Mouse (Mus musculus) heart, embryonic 11.5 days (tissue): Measurements from ENCODE around the gene Pou3f3. TPM values are rescaled to one million over a fixed set of nuclear protein-coding genes. Genes with fewer than 3 reads are reported as not detected.

Experiments used
- ATAC-seq: fragments of 200-750 bp; cut with Nextera tagmentation; replicated peaks from 2 replicates; pipeline ENCODE4 v1.8.0; 2017; ENCODE audit warnings: moderate library complexity; ENCODE audit not compliant: insufficient number of reproducible peaks, low FRiP score, low TSS enrichment
- H3K27ac ChIP-seq: fragments of 300-500 bp; sonication (generic); 2 replicates; pipeline ENCODE4 v1.5.1; 2014; ENCODE audit warnings: mild to moderate bottlenecking, low read depth, low read length
- H3K27me3 ChIP-seq: fragments of 300-500 bp; sonication (generic); 2 replicates; pipeline ENCODE4 v1.6.1; 2014; ENCODE audit warnings: mild to moderate bottlenecking, low read length, mixed read lengths; ENCODE audit not compliant: control insufficient read depth, insufficient read depth
- H3K36me3 ChIP-seq: fragments of 300-500 bp; sonication (generic); 2 replicates; pipeline ENCODE4 v1.6.1; 2014; ENCODE audit warnings: mild to moderate bottlenecking, low read length, moderate library complexity, mixed read lengths; ENCODE audit not compliant: control insufficient read depth, insufficient read depth
- H3K4me1 ChIP-seq: fragments of 300-500 bp; sonication (generic); 2 replicates; pipeline ENCODE4 v1.6.1; 2014; ENCODE audit warnings: low read length; ENCODE audit not compliant: control insufficient read depth, insufficient read depth
- H3K4me2 ChIP-seq: fragments of 300-500 bp; sonication (generic); 2 replicates; pipeline ENCODE4 v1.6.1; 2014; ENCODE audit warnings: mild to moderate bottlenecking, moderate library complexity
- H3K4me3 ChIP-seq: fragments of 300-500 bp; sonication (generic); 2 replicates; pipeline ENCODE4 v1.5.1; 2014; ENCODE audit warnings: low read depth, low read length
- H3K9ac ChIP-seq: fragments of 300-500 bp; sonication (generic); 2 replicates; pipeline ENCODE4 v1.6.1; 2014; ENCODE audit warnings: mild to moderate bottlenecking, low read depth, low read length, moderate library complexity
- H3K9me3 ChIP-seq: fragments of 300-500 bp; sonication (generic); replicated peaks from 2 replicates; pipeline ENCODE4 v1.6.1; 2016; ENCODE audit warnings: low read length; ENCODE audit not compliant: control insufficient read depth
- WGBS: fragments of 180-500 bp; shearing (Covaris S2); extraction: QIAGEN DNeasy Blood & Tissue Kit; methylation state at CpG from one replicate; pipeline ENCODE4 v1.1.7; 2014; ENCODE audit not compliant: insufficient replicate concordance; 5-methylcytosine and 5-hydroxymethylcytosine counted together
- polyA plus RNA-seq: library from polyadenylated mRNA; unstranded; fragments of >200 nt; fragmentation: Nextera tagmentation; extraction: Ambion mirVana; gene quantifications from 2 replicates; pipeline ENCODE4 v1.2.1, GENCODE M21; 2014

Pou3f3 gene
- polyA plus RNA-seq, 1 experiment from 2014 or later: 0.19 TPM

GRCm38 (mm10) chr1:42685321-42685960 lies 10.1 kb upstream of the Pou3f3 start:
- 5% methylated on average over 11 of the region's 11 CpGs for WGBS
- Histone ChIP-seq H3K4me2 (no peak overlapping the region), H3K36me3 (no peaks in the 10 kb centered on the region), H3K27me3 (peaks cover 78% of the 10 kb centered on the region), H3K4me3 (no peak overlapping the region), H3K9me3 (no peaks in the 10 kb centered on the region), H3K9ac (no peak overlapping the region), H3K27ac (no peak overlapping the region), H3K4me1 (peaks cover 8% of the 10 kb centered on the region; the same call in 1 of the 2 replicates)
- no peak for ATAC-seq

DNA sequence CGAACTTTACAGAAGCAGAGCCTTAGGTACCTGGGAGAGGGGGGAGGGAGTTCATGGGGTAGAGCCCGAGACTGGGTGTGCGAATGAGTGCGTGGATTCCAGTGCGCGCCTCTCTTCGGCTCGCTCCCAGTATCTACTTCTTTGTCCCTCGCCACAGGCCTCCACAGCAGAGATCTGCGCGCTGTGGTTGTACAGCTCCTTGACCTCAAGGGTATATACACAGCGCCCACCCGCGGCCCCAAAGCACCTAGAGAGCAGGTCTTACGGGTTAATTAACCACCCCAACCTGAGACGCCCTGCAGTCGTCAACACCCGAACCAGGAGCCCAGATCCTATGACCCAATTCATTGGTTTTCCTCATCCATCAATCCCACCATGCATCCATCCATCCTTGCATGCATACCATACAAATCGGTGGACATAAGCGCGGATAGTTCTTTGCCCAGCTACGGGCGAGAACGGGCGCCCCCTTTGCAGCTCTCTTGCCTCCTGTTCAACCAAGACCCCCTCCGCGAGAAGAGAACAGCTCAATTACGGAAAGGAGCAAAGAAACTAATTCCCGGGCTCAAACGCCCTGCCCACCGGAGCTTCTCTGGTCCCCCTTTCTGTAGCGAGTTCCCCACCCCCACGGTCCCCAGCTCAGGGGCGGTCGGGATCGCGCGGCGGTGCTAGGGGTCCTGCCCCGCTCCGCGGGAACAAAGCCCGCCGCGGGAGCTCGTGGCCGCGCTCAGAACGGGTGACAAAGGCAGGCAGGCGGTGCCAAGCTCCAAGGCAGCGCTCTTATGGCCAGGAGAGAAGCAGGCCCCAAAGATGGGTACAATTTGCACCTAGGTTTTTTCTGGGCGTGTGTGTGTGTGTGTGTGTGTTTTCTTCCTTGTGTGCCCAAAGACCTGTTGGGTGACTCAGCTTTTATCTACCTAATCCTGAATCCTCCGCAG lies 9.1 kb upstream of the Pou3f3 start:
- under 1% methylated on average over 52 of the region's 53 CpGs for WGBS

DNA sequence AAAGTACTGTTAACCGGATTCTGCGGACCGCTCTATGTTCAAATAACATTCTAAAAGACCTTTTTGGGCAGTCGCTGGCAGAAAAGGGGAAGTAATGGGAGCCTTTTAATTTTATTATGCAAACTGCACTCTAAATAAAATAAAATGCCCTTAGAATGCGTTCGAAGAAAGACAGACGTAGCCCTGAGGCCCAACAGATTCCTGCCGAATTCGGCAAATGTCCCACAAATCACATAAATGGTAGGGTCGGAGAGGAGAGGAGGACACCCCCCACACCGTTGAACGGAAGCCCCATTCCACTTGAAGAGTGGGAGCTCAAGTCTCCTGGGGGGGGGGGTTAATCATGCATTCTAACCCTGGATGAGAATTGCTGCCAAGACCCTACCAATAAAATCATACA lies 8.3 kb upstream of the Pou3f3 start:
- H3K4me3 ChIP-seq: no peak overlapping the region
- H3K36me3 ChIP-seq: no peaks in the 10 kb centered on the region
- no peak for ATAC-seq
- peaks cover 93% of the 10 kb centered on the region for H3K27me3 ChIP-seq
- H3K9me3 ChIP-seq: no peaks in the 10 kb centered on the region
- H3K27ac ChIP-seq: no peak overlapping the region
- no peak overlapping the region for H3K9ac ChIP-seq
- WGBS: 2% methylated on average over 12 of the region's 12 CpGs
- peaks cover 8% of the 10 kb centered on the region; the same call in 1 of the 2 replicates for H3K4me1 ChIP-seq
- no peak overlapping the region for H3K4me2 ChIP-seq

More for the DNA sequence above, 9.1 kb upstream of the Pou3f3 start:
- peak overlapping the region; percentile 73 for H3K4me2 ChIP-seq
- peaks cover 85% of the 10 kb centered on the region for H3K27me3 ChIP-seq
- no peaks in the 10 kb centered on the region for H3K9me3 ChIP-seq
- H3K27ac ChIP-seq: no peak overlapping the region
- no peak overlapping the region for H3K9ac ChIP-seq
- H3K36me3 ChIP-seq: no peaks in the 10 kb centered on the region
- H3K4me1 ChIP-seq: peaks cover 8% of the 10 kb centered on the region; the same call in 1 of the 2 replicates
- ATAC-seq: no peak
- peak overlapping the region; percentile 44 for H3K4me3 ChIP-seq

GRCm38 (mm10) chr1:42687756-42688540 lies 7.6 kb upstream of the Pou3f3 start:
- no peak overlapping the region for H3K4me3 ChIP-seq
- peaks cover 8% of the 10 kb centered on the region; the same call in 1 of the 2 replicates for H3K4me1 ChIP-seq
- peaks cover 97% of the 10 kb centered on the region for H3K27me3 ChIP-seq
- no peak overlapping the region for H3K4me2 ChIP-seq
- H3K27ac ChIP-seq: no peak overlapping the region
- WGBS: 4% methylated on average over 7 of the region's 7 CpGs
- H3K9ac ChIP-seq: no peak overlapping the region
- ATAC-seq: no peak
- H3K36me3 ChIP-seq: no peaks in the 10 kb centered on the region
- H3K9me3 ChIP-seq: no peaks in the 10 kb centered on the region

DNA sequence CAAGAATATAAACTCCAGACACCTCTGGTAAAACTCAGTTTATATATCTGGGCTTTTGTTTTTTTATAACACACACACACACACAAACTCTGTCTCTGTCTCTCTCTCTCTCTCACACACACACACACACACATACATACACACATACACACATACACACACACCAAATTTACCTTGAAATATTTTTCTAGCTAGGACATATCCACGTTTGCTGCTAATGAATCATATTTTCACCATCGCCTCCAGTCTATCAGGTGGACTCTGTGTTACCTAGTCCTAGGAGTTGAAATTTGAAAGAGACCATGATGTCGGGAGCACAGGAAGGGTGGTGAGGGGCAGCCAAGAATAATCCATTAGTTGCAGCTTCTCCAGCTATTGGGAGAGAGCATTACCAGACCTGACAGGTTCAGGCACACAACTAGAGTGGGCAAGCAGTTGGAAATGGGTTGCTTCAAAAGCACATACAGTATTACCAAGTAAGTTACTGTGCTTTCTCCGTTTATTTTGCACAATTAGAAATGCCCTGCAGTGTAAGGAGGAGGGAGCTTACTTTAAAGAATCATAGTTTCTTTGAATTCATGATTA lies 6.9 kb upstream of the Pou3f3 start:
- no peak overlapping the region for H3K4me2 ChIP-seq
- no peak overlapping the region for H3K4me3 ChIP-seq
- peaks cover 8% of the 10 kb centered on the region; the same call in 1 of the 2 replicates for H3K4me1 ChIP-seq
- H3K27ac ChIP-seq: no peak overlapping the region
- no peaks in the 10 kb centered on the region for H3K9me3 ChIP-seq
- no peaks in the 10 kb centered on the region for H3K36me3 ChIP-seq
- H3K9ac ChIP-seq: no peak overlapping the region
- no peak for ATAC-seq
- 11% methylated on average over 4 of the region's 4 CpGs for WGBS
- H3K27me3 ChIP-seq: peaks cover 96% of the 10 kb centered on the region

DNA sequence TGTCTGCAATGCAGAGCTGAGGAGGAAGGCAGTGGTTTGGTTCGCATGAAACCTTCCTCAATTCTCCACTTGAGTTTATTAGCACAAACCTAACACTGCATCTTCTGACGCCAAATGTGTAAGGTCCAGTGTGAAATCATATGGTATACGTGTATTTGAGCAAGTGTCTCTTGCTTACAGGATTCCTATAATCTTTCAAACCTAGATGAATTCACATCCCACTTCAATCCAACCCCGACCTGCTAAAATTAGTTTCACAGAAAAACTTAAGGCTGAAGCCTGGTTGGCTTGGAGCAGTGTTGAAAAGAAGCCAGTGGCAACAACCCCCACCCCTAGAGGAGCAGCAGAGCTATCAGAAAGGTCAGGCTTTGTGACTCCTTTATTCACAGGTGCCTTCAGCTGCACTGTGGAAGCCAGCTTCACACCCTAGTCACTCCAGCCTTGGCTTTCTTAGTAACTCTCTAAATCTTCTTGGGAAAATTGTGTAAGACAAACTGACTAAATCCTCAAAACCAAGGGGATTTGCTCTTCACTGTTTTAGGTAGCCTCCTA lies 5.5 kb upstream of the Pou3f3 start:
- no peak overlapping the region for H3K4me2 ChIP-seq
- H3K27me3 ChIP-seq: peaks cover 96% of the 10 kb centered on the region
- H3K36me3 ChIP-seq: no peaks in the 10 kb centered on the region
- H3K9ac ChIP-seq: no peak overlapping the region
- ATAC-seq: no peak
- no peaks in the 10 kb centered on the region; the same call in 1 of the 2 replicates for H3K4me1 ChIP-seq
- H3K27ac ChIP-seq: no peak overlapping the region
- WGBS: 7% methylated on average over 4 of the region's 4 CpGs
- no peak overlapping the region for H3K4me3 ChIP-seq
- no peaks in the 10 kb centered on the region for H3K9me3 ChIP-seq

GRCm38 (mm10) chr1:42691202-42692170 lies 4.1 kb upstream of the Pou3f3 start:
- 4% methylated on average over 9 of the region's 9 CpGs for WGBS

More at GRCm38 (mm10) chr1:42691202-42692170, 4.1 kb upstream of the Pou3f3 start:
- peaks cover 1% of the 10 kb centered on the region for H3K4me1 ChIP-seq
- ATAC-seq: no peak
- no peak overlapping the region for H3K9ac ChIP-seq
- H3K36me3 ChIP-seq: no peaks in the 10 kb centered on the region
- no peak overlapping the region for H3K27ac ChIP-seq
- H3K4me3 ChIP-seq: no peak overlapping the region
- H3K9me3 ChIP-seq: no peaks in the 10 kb centered on the region
- peaks cover 93% of the 10 kb centered on the region for H3K27me3 ChIP-seq
- H3K4me2 ChIP-seq: no peak overlapping the region
